Mouse (Mus musculus) thymus, adult 2 months (tissue): ENCODE results near the gene Dao. TPM values are rescaled to one million over a fixed set of nuclear protein-coding genes. Genes with fewer than 3 reads are reported as not detected.
A peak's percentile ranks its signal among the peaks of the same experiment; 100 is the strongest.

ENCODE experiments used
- DNase-seq: peaks from one replicate; pipeline ENCODE4 v3.0.0; 2021
- H3K27ac ChIP-seq: fragments of 200-500 bp; 2 replicates; pipeline ENCODE4 v1.5.1; 2012; ENCODE audit warnings: low read length, control low read depth; ENCODE audit not compliant: control insufficient read depth, insufficient read depth
- H3K27me3 ChIP-seq: fragments of 200-500 bp; 2 replicates; pipeline ENCODE4 v1.6.1; 2012; ENCODE audit warnings: mild to moderate bottlenecking, low read length, moderate library complexity, mixed read lengths; ENCODE audit not compliant: control insufficient read depth, insufficient read depth
- H3K36me3 ChIP-seq: fragments of 200-500 bp; 2 replicates; pipeline ENCODE4 v1.6.1; 2012; ENCODE audit warnings: mild to moderate bottlenecking, low read length, moderate library complexity; ENCODE audit not compliant: control insufficient read depth, insufficient read depth
- H3K4me1 ChIP-seq: fragments of 200-500 bp; replicated peaks from 2 replicates; pipeline ENCODE4 v1.6.1; 2012; ENCODE audit warnings: low read length; ENCODE audit not compliant: control insufficient read depth, insufficient read depth
- H3K4me3 ChIP-seq: fragments of 200-500 bp; 2 replicates; pipeline ENCODE4 v1.5.1; 2012; ENCODE audit warnings: mild to moderate bottlenecking, low read length, control low read depth, moderate library complexity; ENCODE audit not compliant: control insufficient read depth, insufficient read depth
- CTCF ChIP-seq: fragments of 200-500 bp; IDR thresholded peaks from 2 replicates; pipeline ENCODE4 v1.5.1; 2012; ENCODE audit warnings: mild to moderate bottlenecking, control low read depth, low read length, moderate library complexity, borderline replicate concordance; ENCODE audit not compliant: control insufficient read depth, poor library complexity, insufficient read depth; ENCODE audit errors: extremely low read depth
- POLR2A ChIP-seq: fragments of 200-500 bp; IDR thresholded peaks from 2 replicates; pipeline ENCODE4 v1.6.1; 2012; ENCODE audit warnings: mild to moderate bottlenecking, low read length, control low read depth, moderate library complexity; ENCODE audit not compliant: control insufficient read depth, poor library complexity, insufficient read depth; ENCODE audit errors: extremely low read depth
- WGBS: fragments of 180-500 bp; shearing (Covaris S2); methylation state at CpG from one replicate; pipeline ENCODE4 v1.1.7; 2018; 5-methylcytosine and 5-hydroxymethylcytosine counted together
- polyA plus RNA-seq: library from polyadenylated mRNA; depleted of rRNA; stranded (reverse); fragments of >200 nt; gene quantifications from 2 replicates; pipeline ENCODE4 v1.2.3, GENCODE M21; 2012

Gene Dao
- polyA plus RNA-seq, 1 experiment = 0.36 TPM

GRCm38 (mm10) chr5:113972589-113973515, 30.7 kb upstream of the Dao start:
- DNase-seq = no peak
- 85% methylated on average over 18 of the region's 18 CpGs for WGBS
- no peaks in the 10 kb centered on the region for H3K36me3 ChIP-seq
- H3K27ac ChIP-seq = peak overlapping the region; percentile 23; the same call in 1 of the 2 replicates
- peaks cover 3% of the 10 kb centered on the region; the same call in 1 of the 2 replicates for H3K4me1 ChIP-seq
- no peak overlapping the region for H3K4me3 ChIP-seq
- no peaks in the 10 kb centered on the region for H3K27me3 ChIP-seq
- TF ChIP-seq POLR2A (no peak), CTCF (no peak)

GRCm38 (mm10) chr5:113973790-113974189, 29.7 kb upstream of the Dao start:
- no peak for DNase-seq
- no peak for TF ChIP-seq CTCF
- TF ChIP-seq POLR2A = no peak
- Histone ChIP-seq H3K4me3 (no peak overlapping the region), H3K27me3 (no peaks in the 10 kb centered on the region), H3K36me3 (no peaks in the 10 kb centered on the region), H3K27ac (no peak overlapping the region), H3K4me1 (peaks cover 3% of the 10 kb centered on the region; the same call in 1 of the 2 replicates)
- 90% methylated on average over 8 of the region's 8 CpGs for WGBS

GRCm38 (mm10) chr5:113974576-113974975, 28.9 kb upstream of the Dao start:
- Histone ChIP-seq H3K36me3 (no peaks in the 10 kb centered on the region), H3K27ac (no peak overlapping the region), H3K4me3 (no peak overlapping the region), H3K27me3 (no peaks in the 10 kb centered on the region), H3K4me1 (peaks cover 3% of the 10 kb centered on the region; the same call in 1 of the 2 replicates)
- 90% methylated on average over 15 of the region's 15 CpGs for WGBS
- no peak for DNase-seq
- TF ChIP-seq POLR2A (no peak), CTCF (no peak)

- no peaks in the 10 kb centered on the region for H3K36me3 ChIP-seq
- peaks cover 3% of the 10 kb centered on the region; the same call in 1 of the 2 replicates for H3K4me1 ChIP-seq
- no peak overlapping the region for H3K27ac ChIP-seq
- DNase-seq = no peak
- no peak overlapping the region for H3K4me3 ChIP-seq
- H3K27me3 ChIP-seq = no peaks in the 10 kb centered on the region
- TF ChIP-seq CTCF = no peak
- no peak for TF ChIP-seq POLR2A
- 90% methylated on average over 9 of the region's 9 CpGs for WGBS
These were observed 27.8 kb upstream of the Dao start for GRCm38 (mm10) chr5:113975538-113976215.

- TF ChIP-seq POLR2A (no peak), CTCF (no peak)
- Histone ChIP-seq H3K4me3 (no peak overlapping the region), H3K27ac (no peak overlapping the region), H3K4me1 (peaks cover 3% of the 10 kb centered on the region; the same call in 1 of the 2 replicates), H3K36me3 (no peaks in the 10 kb centered on the region), H3K27me3 (no peaks in the 10 kb centered on the region)
- no peak for DNase-seq
- 96% methylated on average over 8 of the region's 8 CpGs for WGBS
These were observed 26.9 kb upstream of the Dao start for GRCm38 (mm10) chr5:113976597-113976996.

- Histone ChIP-seq H3K36me3 (no peaks in the 10 kb centered on the region), H3K4me1 (peaks cover 3% of the 10 kb centered on the region; the same call in 1 of the 2 replicates), H3K27me3 (no peaks in the 10 kb centered on the region), H3K4me3 (no peak overlapping the region), H3K27ac (no peak overlapping the region)
- WGBS = 95% methylated on average over 8 of the region's 8 CpGs
- no peak for TF ChIP-seq POLR2A
- TF ChIP-seq CTCF = no peak
- DNase-seq = no peak
These were observed 26.2 kb upstream of the Dao start for GRCm38 (mm10) chr5:113977309-113977708.

- H3K27ac ChIP-seq = no peak overlapping the region
- DNase-seq = no peak
- TF ChIP-seq POLR2A = no peak
- TF ChIP-seq CTCF = no peak
- 31% methylated on average over 1 of the region's 1 CpGs for WGBS
- no peaks in the 10 kb centered on the region for H3K27me3 ChIP-seq
- no peak overlapping the region for H3K4me3 ChIP-seq
- peaks cover 3% of the 10 kb centered on the region; the same call in 1 of the 2 replicates for H3K4me1 ChIP-seq
- H3K36me3 ChIP-seq = no peaks in the 10 kb centered on the region
These were observed 23.0 kb upstream of the Dao start for GRCm38 (mm10) chr5:113980511-113980910.
